Mouse (Mus musculus) heart, embryonic 16.5 days (tissue): ENCODE results near the gene Map3k1. TPM values are rescaled to one million over a fixed set of nuclear protein-coding genes. Genes with fewer than 3 reads are reported as not detected.
"Not testable (repeated sequence)": the region's sequence is repeated elsewhere in the genome, so short reads cannot be mapped to it uniquely, and the experiment has no call there.

Source experiments
- ATAC-seq: fragments of 200-750 bp; cut with Nextera tagmentation; replicated peaks from 2 replicates; pipeline ENCODE4 v1.8.0; 2017; ENCODE audit warnings: moderate number of reproducible peaks; ENCODE audit not compliant: insufficient read depth, low FRiP score; ENCODE audit errors: extremely low read depth
- H3K27ac ChIP-seq: fragments of 300-500 bp; sonication (generic); 2 replicates; pipeline ENCODE4 v1.5.1; 2014; ENCODE audit warnings: mild to moderate bottlenecking, low read length, control low read depth, moderate library complexity
- H3K27me3 ChIP-seq: fragments of 300-500 bp; sonication (generic); 2 replicates; pipeline ENCODE4 v1.6.1; 2014; ENCODE audit warnings: low read length, mixed read lengths; ENCODE audit not compliant: control insufficient read depth, insufficient read depth
- H3K36me3 ChIP-seq: fragments of 300-500 bp; sonication (generic); 2 replicates; pipeline ENCODE4 v1.6.1; 2014; ENCODE audit not compliant: control insufficient read depth, insufficient read depth
- H3K4me1 ChIP-seq: fragments of 300-500 bp; sonication (generic); 2 replicates; pipeline ENCODE4 v1.6.1; 2014; ENCODE audit warnings: low read length, mixed read lengths; ENCODE audit not compliant: control insufficient read depth, insufficient read depth
- H3K4me2 ChIP-seq: fragments of 300-500 bp; sonication (generic); 2 replicates; pipeline ENCODE4 v1.6.1; 2014; ENCODE audit warnings: low read depth, mild to moderate bottlenecking, control low read depth, low read length
- H3K4me3 ChIP-seq: fragments of 300-500 bp; sonication (generic); 2 replicates; pipeline ENCODE4 v1.5.1; 2014; ENCODE audit warnings: mild to moderate bottlenecking, control low read depth, low read length
- H3K9ac ChIP-seq: fragments of 300-500 bp; sonication (generic); 2 replicates; pipeline ENCODE4 v1.6.1; 2014; ENCODE audit warnings: low read length, control low read depth
- H3K9me3 ChIP-seq: fragments of 300-500 bp; sonication (generic); replicated peaks from 2 replicates; pipeline ENCODE4 v1.6.1; 2016; ENCODE audit warnings: low read length; ENCODE audit not compliant: control insufficient read depth
- WGBS: fragments of 180-500 bp; shearing (Covaris S2); extraction: QIAGEN DNeasy Blood & Tissue Kit; methylation state at CpG from one replicate; pipeline ENCODE4 v1.1.7; 2014; 5-methylcytosine and 5-hydroxymethylcytosine counted together
- polyA plus RNA-seq: library from polyadenylated mRNA; unstranded; fragments of >200 nt; fragmentation: Nextera tagmentation; extraction: Ambion mirVana; gene quantifications from 2 replicates; pipeline ENCODE4 v1.2.1, GENCODE M21; 2015

The Map3k1 gene
- polyA plus RNA-seq, 1 experiment from 2014 or later: 12.9 TPM

DNA sequence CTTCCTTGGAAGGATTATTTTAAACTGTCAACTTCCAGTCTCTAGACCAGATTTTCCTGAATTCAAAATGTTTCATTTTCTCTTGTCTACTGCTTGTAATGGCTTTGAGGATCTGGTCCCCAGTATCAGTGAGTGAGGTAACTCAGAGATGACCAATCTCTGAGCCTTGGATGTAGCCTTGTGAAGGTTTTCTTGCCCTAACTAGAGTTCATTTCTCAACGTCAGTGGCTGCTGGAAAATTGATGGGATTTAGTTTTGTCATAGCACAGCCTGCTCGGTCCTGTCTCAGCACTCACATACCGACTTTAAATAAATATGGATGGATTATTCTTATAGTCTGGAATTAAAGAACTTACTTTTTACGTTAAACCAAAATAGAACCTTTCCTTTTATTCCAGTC lies 98.3 kb downstream of the Map3k1 start:
- no peak for ATAC-seq
- 85% methylated on average over 4 of the region's 4 CpGs for WGBS
- H3K4me1 ChIP-seq: no peaks in the 10 kb centered on the region
- no peak overlapping the region for H3K27ac ChIP-seq
- H3K9me3 ChIP-seq: no peaks in the 10 kb centered on the region
- no peak overlapping the region for H3K9ac ChIP-seq
- H3K4me3 ChIP-seq: no peak overlapping the region
- no peak overlapping the region for H3K4me2 ChIP-seq
- peaks cover 79% of the 10 kb centered on the region for H3K36me3 ChIP-seq
- H3K27me3 ChIP-seq: no peaks in the 10 kb centered on the region

DNA sequence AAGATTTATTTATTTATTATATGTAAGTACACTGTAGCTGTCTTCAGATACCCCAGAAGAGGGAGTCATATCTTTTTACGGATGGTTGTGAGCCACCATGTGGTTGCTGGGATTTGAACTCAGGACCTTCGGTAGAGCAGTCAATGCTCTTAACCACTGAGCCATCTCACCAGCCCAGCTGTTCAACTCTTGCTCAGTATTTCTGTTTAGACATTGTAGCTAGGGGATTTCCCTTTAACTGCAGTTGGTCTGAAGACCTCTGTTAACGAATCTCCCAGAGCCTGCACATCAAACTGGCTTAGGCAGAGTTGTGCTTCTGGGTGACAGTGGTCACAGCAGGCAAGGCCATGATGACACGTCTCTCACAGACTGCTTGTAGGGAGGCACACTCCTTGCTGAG lies 104.8 kb downstream of the Map3k1 start:
- H3K27ac ChIP-seq, H3K4me1 ChIP-seq, H3K4me3 ChIP-seq, H3K9ac ChIP-seq, H3K27me3 ChIP-seq, H3K4me2 ChIP-seq, ATAC-seq, H3K9me3 ChIP-seq: not testable (repeated sequence)
- 87% methylated on average over 4 of the region's 4 CpGs for WGBS
- peaks cover 48% of the 10 kb centered on the region for H3K36me3 ChIP-seq

GRCm38 (mm10) chr13:111703396-111703795 lies 105.4 kb downstream of the Map3k1 start:
- Histone ChIP-seq H3K4me3 (no peak overlapping the region), H3K4me1 (no peaks in the 10 kb centered on the region), H3K27me3 (no peaks in the 10 kb centered on the region), H3K9ac (no peak overlapping the region), H3K36me3 (peaks cover 44% of the 10 kb centered on the region), H3K4me2 (no peak overlapping the region), H3K27ac (no peak overlapping the region), H3K9me3 (no peaks in the 10 kb centered on the region)
- 94% methylated on average over 10 of the region's 10 CpGs for WGBS
- ATAC-seq: no peak

Other genes starting within 250 kb of the Map3k1 start
- not detected in 2 replicates for gene Gm10198, start 216.2 kb downstream of the Map3k1 start, polyA plus RNA-seq
- gene Mier3, start 128.0 kb downstream of the Map3k1 start, polyA plus RNA-seq: 11.7 and 14.0 TPM in 2 replicates